Mouse (Mus musculus): ENCODE results near the gene Nme1. TPM values are rescaled to one million over a fixed set of nuclear protein-coding genes. Genes with fewer than 3 reads are reported as not detected.

Gene Nme1
- polyA plus RNA-seq, 1 experiment from 2014 or later = 281 TPM

DNA sequence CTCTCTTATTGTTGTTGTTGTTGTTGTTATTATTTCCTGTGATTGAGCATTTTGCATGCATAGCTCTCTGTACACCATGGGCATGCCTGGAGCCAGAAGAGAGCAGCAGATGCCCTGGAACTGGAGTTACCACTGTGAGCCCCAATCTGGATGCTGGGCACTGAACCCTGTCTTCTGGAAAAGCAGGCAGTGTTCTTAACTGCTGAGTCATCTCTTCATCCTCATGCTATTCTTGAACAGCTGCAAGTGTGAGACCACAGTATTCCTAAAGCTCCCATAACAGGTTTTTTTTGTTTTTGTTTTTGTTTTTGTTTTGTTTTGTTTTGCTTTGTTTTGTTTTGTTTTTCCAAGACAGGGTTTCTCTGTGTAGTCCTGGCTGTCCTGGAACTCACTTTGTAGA, 18.0 kb upstream of the Nme1 start:
- DNase-seq (ENCODE audit: low spot score) = no peak
- H3K4me3 ChIP-seq = no peak overlapping the region
- H3K4me1 ChIP-seq = no peaks in the 10 kb centered on the region
- no peaks in the 10 kb centered on the region for H3K9me3 ChIP-seq (replicated peaks)
- no peaks in the 10 kb centered on the region for H3K27me3 ChIP-seq (ENCODE audit: low read depth, poor library complexity, severe bottlenecking)
- H3K27ac ChIP-seq (replicated peaks) = no peak overlapping the region
- no peaks in the 10 kb centered on the region for H3K36me3 ChIP-seq

- H3K36me3 ChIP-seq = no peaks in the 10 kb centered on the region
- 87% methylated on average over 5 of the region's 5 CpGs for WGBS
- H3K9me3 ChIP-seq (replicated peaks) = no peaks in the 10 kb centered on the region
- no peak overlapping the region for H3K27ac ChIP-seq (replicated peaks)
- H3K27me3 ChIP-seq (ENCODE audit: low read depth, poor library complexity, severe bottlenecking) = no peaks in the 10 kb centered on the region
- H3K4me1 ChIP-seq = no peaks in the 10 kb centered on the region
- H3K4me3 ChIP-seq = no peak overlapping the region
- no peak for DNase-seq (ENCODE audit: low spot score)
Measured at GRCm38 (mm10) chr11:93985265-93985664, 16.9 kb upstream of the Nme1 start.

- Histone ChIP-seq H3K4me3 (no peak overlapping the region), H3K27ac (replicated peaks) (no peak overlapping the region), H3K27me3 (ENCODE audit: low read depth, poor library complexity, severe bottlenecking) (no peaks in the 10 kb centered on the region), H3K4me1 (no peaks in the 10 kb centered on the region), H3K36me3 (no peaks in the 10 kb centered on the region), H3K9me3 (replicated peaks) (no peaks in the 10 kb centered on the region)
- DNase-seq (ENCODE audit: low spot score) = no peak
- WGBS = 90% methylated on average over 3 of the region's 3 CpGs
Measured at GRCm38 (mm10) chr11:93984619-93985018, 16.3 kb upstream of the Nme1 start.

- Histone ChIP-seq H3K4me1 (no peaks in the 10 kb centered on the region), H3K4me3 (no peak overlapping the region), H3K36me3 (no peaks in the 10 kb centered on the region), H3K9me3 (replicated peaks) (no peaks in the 10 kb centered on the region), H3K27ac (replicated peaks) (no peak overlapping the region), H3K27me3 (ENCODE audit: low read depth, poor library complexity, severe bottlenecking) (no peaks in the 10 kb centered on the region)
- 76% methylated on average over 6 of the region's 6 CpGs for WGBS
- no peak for DNase-seq (ENCODE audit: low spot score)
Measured at GRCm38 (mm10) chr11:93979502-93980049, 11.3 kb upstream of the Nme1 start.

GRCm38 (mm10) chr11:93972951-93973350, 4.6 kb upstream of the Nme1 start:
- Histone ChIP-seq H3K4me3 (no peak overlapping the region), H3K9me3 (replicated peaks) (no peaks in the 10 kb centered on the region)
- WGBS = 94% methylated on average over 5 of the region's 5 CpGs

DNA sequence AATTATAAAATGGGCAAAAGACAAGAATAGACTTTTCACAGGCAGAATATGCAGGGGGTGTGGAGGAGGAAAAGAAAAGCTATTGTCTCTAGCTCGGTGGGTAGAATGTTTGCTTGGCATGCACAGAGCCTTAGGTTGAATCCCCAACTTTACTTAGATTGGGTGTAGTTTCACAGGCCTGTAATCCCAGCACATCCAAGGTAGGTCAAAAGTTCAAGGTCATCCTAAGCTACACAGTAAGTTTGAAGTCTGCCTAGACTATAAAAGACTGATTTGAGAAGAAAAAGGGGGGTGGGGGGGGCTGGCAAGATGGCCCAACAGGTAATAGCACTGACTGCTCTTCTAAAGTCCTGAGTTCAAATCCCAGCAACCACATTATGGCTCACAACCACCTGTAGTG, 1.5 kb upstream of the Nme1 start:
- 73% methylated on average over 1 of the region's 1 CpGs for WGBS
- Histone ChIP-seq H3K9me3 (replicated peaks) (no peaks in the 10 kb centered on the region), H3K4me3 (no peak overlapping the region), H3K27ac (replicated peaks) (no peak overlapping the region), H3K27me3 (ENCODE audit: low read depth, poor library complexity, severe bottlenecking) (no peaks in the 10 kb centered on the region), H3K36me3 (peaks cover 15% of the 10 kb centered on the region), H3K4me1 (peaks cover 21% of the 10 kb centered on the region)
- no peak for DNase-seq (ENCODE audit: low spot score)

More at GRCm38 (mm10) chr11:93972951-93973350, 4.6 kb upstream of the Nme1 start:
- Histone ChIP-seq H3K27ac (replicated peaks) (no peak overlapping the region), H3K27me3 (ENCODE audit: low read depth, poor library complexity, severe bottlenecking) (no peaks in the 10 kb centered on the region), H3K4me1 (peaks cover 8% of the 10 kb centered on the region), H3K36me3 (no peaks in the 10 kb centered on the region)
- DNase-seq (ENCODE audit: low spot score) = no peak

GRCm38 (mm10) chr11:93969171-93969570, 850 bp upstream of the Nme1 start:
- Histone ChIP-seq H3K36me3 (peaks cover 21% of the 10 kb centered on the region), H3K9me3 (replicated peaks) (no peaks in the 10 kb centered on the region), H3K4me1 (peaks cover 21% of the 10 kb centered on the region), H3K27ac (replicated peaks) (peak overlapping the region; percentile 90; the same call in 1 of the 2 replicates), H3K27me3 (ENCODE audit: low read depth, poor library complexity, severe bottlenecking) (no peaks in the 10 kb centered on the region), H3K4me3 (0 out of 2 replicates have a peak overlapping the region, but pooled peaks have one; percentile 83)
- no peak for DNase-seq (ENCODE audit: low spot score)
- 91% methylated on average over 6 of the region's 6 CpGs for WGBS

GRCm38 (mm10) chr11:93968848-93969128, 467 bp upstream of the Nme1 start:
- DNase-seq (ENCODE audit: low spot score) = no peak
- peak overlapping the region; percentile 90 for H3K27ac ChIP-seq (replicated peaks)
- peak overlapping the region; percentile 83 for H3K4me3 ChIP-seq
- no peaks in the 10 kb centered on the region for H3K27me3 ChIP-seq (ENCODE audit: low read depth, poor library complexity, severe bottlenecking)
- H3K9me3 ChIP-seq (replicated peaks) = no peaks in the 10 kb centered on the region
- WGBS = 55% methylated on average over 6 of the region's 6 CpGs
- H3K4me1 ChIP-seq = peaks cover 21% of the 10 kb centered on the region
- peaks cover 25% of the 10 kb centered on the region for H3K36me3 ChIP-seq

GRCm38 (mm10) chr11:93967381-93967780, 940 bp downstream of the Nme1 start:
- WGBS = 8% methylated on average over 11 of the region's 11 CpGs
- H3K27me3 ChIP-seq (ENCODE audit: low read depth, poor library complexity, severe bottlenecking) = no peaks in the 10 kb centered on the region
- peak overlapping the region; percentile 83 for H3K4me3 ChIP-seq
- peaks cover 39% of the 10 kb centered on the region for H3K36me3 ChIP-seq
- DNase-seq (ENCODE audit: low spot score) = no peak
- peaks cover 23% of the 10 kb centered on the region for H3K4me1 ChIP-seq
- peak overlapping the region; percentile 90 for H3K27ac ChIP-seq (replicated peaks)
- H3K9me3 ChIP-seq (replicated peaks) = no peaks in the 10 kb centered on the region

GRCm38 (mm10) chr11:93965391-93965790, 2.9 kb downstream of the Nme1 start:
- no peak for DNase-seq (ENCODE audit: low spot score)
- H3K36me3 ChIP-seq = peaks cover 59% of the 10 kb centered on the region
- WGBS = 92% methylated on average over 6 of the region's 6 CpGs

GRCm38 (mm10) chr11:93963013-93963412, 5.3 kb downstream of the Nme1 start:
- DNase-seq (ENCODE audit: low spot score) = no peak
- WGBS = 83% methylated on average over 4 of the region's 4 CpGs
- H3K4me1 ChIP-seq = peaks cover 15% of the 10 kb centered on the region
- H3K27me3 ChIP-seq (ENCODE audit: low read depth, poor library complexity, severe bottlenecking) = no peaks in the 10 kb centered on the region
- H3K36me3 ChIP-seq = peaks cover 83% of the 10 kb centered on the region
- H3K9me3 ChIP-seq (replicated peaks) = no peaks in the 10 kb centered on the region
- no peak overlapping the region for H3K4me3 ChIP-seq
- no peak overlapping the region for H3K27ac ChIP-seq (replicated peaks)

More at GRCm38 (mm10) chr11:93965391-93965790, 2.9 kb downstream of the Nme1 start:
- no peaks in the 10 kb centered on the region for H3K9me3 ChIP-seq (replicated peaks)
- H3K27me3 ChIP-seq (ENCODE audit: low read depth, poor library complexity, severe bottlenecking) = no peaks in the 10 kb centered on the region
- H3K27ac ChIP-seq (replicated peaks) = no peak overlapping the region
- H3K4me3 ChIP-seq = no peak overlapping the region
- peaks cover 23% of the 10 kb centered on the region for H3K4me1 ChIP-seq

DNA sequence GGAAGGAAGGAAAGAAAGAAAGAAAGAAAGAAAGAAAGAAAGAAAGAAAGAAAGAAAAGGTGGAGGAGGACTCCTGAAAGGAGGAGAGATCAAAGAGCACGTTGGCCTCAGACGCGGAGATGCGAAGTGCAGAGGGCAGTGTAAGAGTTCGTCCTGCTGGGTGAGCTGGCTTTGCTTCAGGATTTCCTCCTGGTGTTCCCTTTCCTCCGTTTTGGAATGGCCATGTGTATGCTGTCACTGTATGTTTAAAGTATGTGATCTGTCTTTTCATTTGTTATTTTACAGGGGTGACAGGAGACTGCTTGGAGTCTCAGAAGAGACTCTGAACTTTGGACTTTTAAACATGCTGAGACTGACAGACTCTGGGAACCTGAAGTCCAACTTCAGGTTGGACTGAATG, 6.8 kb downstream of the Nme1 start:
- Histone ChIP-seq H3K36me3 (peaks cover 96% of the 10 kb centered on the region), H3K4me1 (peaks cover 12% of the 10 kb centered on the region), H3K9me3 (replicated peaks) (no peaks in the 10 kb centered on the region), H3K4me3 (no peak overlapping the region), H3K27me3 (ENCODE audit: low read depth, poor library complexity, severe bottlenecking) (no peaks in the 10 kb centered on the region), H3K27ac (replicated peaks) (no peak overlapping the region)
- WGBS = 90% methylated on average over 6 of the region's 6 CpGs
- no peak for DNase-seq (ENCODE audit: low spot score)

GRCm38 (mm10) chr11:93957746-93958145, 10.6 kb downstream of the Nme1 start:
- Histone ChIP-seq H3K4me1 (peaks cover 39% of the 10 kb centered on the region), H3K9me3 (replicated peaks) (no peaks in the 10 kb centered on the region), H3K36me3 (peaks cover 75% of the 10 kb centered on the region), H3K4me3 (no peak overlapping the region), H3K27ac (replicated peaks) (no peak overlapping the region), H3K27me3 (ENCODE audit: low read depth, poor library complexity, severe bottlenecking) (no peaks in the 10 kb centered on the region)
- WGBS = 85% methylated on average over 4 of the region's 4 CpGs
- no peak for DNase-seq (ENCODE audit: low spot score)

DNA sequence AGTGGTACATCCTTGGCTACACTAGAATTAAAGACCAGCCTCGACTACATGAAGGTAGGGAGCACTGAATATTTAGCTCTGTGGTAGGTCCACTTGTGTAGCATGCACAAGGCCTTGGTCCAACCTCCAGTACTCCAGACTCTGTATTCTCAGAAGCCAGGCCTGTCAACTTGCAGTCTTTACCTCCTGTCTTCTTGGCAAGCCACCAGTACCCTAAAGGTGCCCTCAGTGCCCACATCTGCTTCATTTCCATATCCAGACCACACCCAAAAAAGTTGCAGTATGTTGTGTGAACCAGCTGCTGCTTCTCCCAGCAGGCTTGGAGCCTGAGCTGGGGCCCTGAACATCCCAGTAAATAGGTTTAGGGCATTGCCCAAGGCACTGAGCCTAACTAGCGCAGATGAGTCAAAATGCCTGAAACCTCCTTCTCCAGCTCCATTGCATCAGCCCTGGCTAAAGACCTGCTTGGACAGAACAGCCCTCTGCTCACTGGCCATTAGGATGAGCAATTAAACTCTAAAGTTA, 11.2 kb downstream of the Nme1 start:
- Histone ChIP-seq H3K4me1 (peaks cover 46% of the 10 kb centered on the region), H3K4me3 (no peak overlapping the region), H3K36me3 (peaks cover 75% of the 10 kb centered on the region), H3K27ac (replicated peaks) (no peak overlapping the region), H3K27me3 (ENCODE audit: low read depth, poor library complexity, severe bottlenecking) (no peaks in the 10 kb centered on the region), H3K9me3 (replicated peaks) (no peaks in the 10 kb centered on the region)
- no peak for DNase-seq (ENCODE audit: low spot score)
- WGBS = 83% methylated on average over 2 of the region's 2 CpGs
